Mouse (Mus musculus): ENCODE data around the gene 2210011C24Rik. TPM values are rescaled to one million over a fixed set of nuclear protein-coding genes. Genes with fewer than 3 reads are reported as not detected.

Gene 2210011C24Rik
- polyA plus RNA-seq (2015; fragmentation: Nextera tagmentation; extraction: Ambion mirVana), result 15.8 and 21.0 TPM in 2 replicates

GRCm38 (mm10) chr8:84011705-84012498 lies at the start of gene 2210011C24Rik:
2210011C24Rik (minus strand) TSS chr8:84012171.
- peaks cover 24% of the 10 kb centered on the region for H3K4me1 ChIP-seq (replicated peaks; ENCODE audit: insufficient read depth, low read length)
- TF ChIP-seq CTCF (IDR thresholded peaks at IDR 0.05; ENCODE audit: low read depth), result no peak
- no peaks in the 10 kb centered on the region for H3K36me3 ChIP-seq (ENCODE audit: insufficient read depth, low read length)
- peak within 1 kb of the TSS; percentile 97 for H3K4me2 ChIP-seq (ENCODE audit: low read length)
- H3K4me3 ChIP-seq (replicated peaks; ENCODE audit: low read depth, low read length), result peak within 1 kb of the TSS; percentile 47
- under 1% methylated on average over 45 of the region's 45 CpGs for WGBS
- H3K9me3 ChIP-seq (replicated peaks; ENCODE audit: low read length), result no peaks in the 10 kb centered on the region
- peaks cover 24% of the 10 kb centered on the region for H3K27me3 ChIP-seq (ENCODE audit: insufficient read depth, low read length)
- peak within 1 kb of the TSS; percentile 57 for H3K9ac ChIP-seq (ENCODE audit: low read depth, low read length)
- peak; percentile 73 for ATAC-seq (replicated peaks; ENCODE audit: low FRiP score, low read depth)
- no peak for DNase-seq (ENCODE audit: low spot score)
- H3K27ac ChIP-seq, result peak within 1 kb of the TSS; percentile 50; the same call in 1 of the 2 replicates

- ATAC-seq (replicated peaks; ENCODE audit: low FRiP score, low read depth), result no peak
- H3K36me3 ChIP-seq (ENCODE audit: insufficient read depth, low read length), result no peaks in the 10 kb centered on the region
- TF ChIP-seq CTCF (IDR thresholded peaks at IDR 0.05; ENCODE audit: low read depth), result no peak
- DNase-seq (ENCODE audit: low spot score), result no peak
- H3K27ac ChIP-seq, result no peak overlapping the region
- H3K9me3 ChIP-seq (replicated peaks; ENCODE audit: low read length), result no peaks in the 10 kb centered on the region
- H3K4me1 ChIP-seq (replicated peaks; ENCODE audit: insufficient read depth, low read length), result no peaks in the 10 kb centered on the region
- no peak overlapping the region for H3K4me2 ChIP-seq (ENCODE audit: low read length)
- H3K9ac ChIP-seq (ENCODE audit: low read depth, low read length), result no peak overlapping the region
- 89% methylated on average over 2 of the region's 2 CpGs for WGBS
- no peaks in the 10 kb centered on the region for H3K27me3 ChIP-seq (ENCODE audit: insufficient read depth, low read length)
- H3K4me3 ChIP-seq (replicated peaks; ENCODE audit: low read depth, low read length), result no peak overlapping the region
These were observed 48.3 kb upstream of the 2210011C24Rik start for GRCm38 (mm10) chr8:84060245-84060644.

GRCm38 (mm10) chr8:84059226-84059625 lies 47.3 kb upstream of the 2210011C24Rik start:
- TF ChIP-seq CTCF (IDR thresholded peaks at IDR 0.05; ENCODE audit: low read depth), result no peak

GRCm38 (mm10) chr8:84057827-84058226 lies 45.9 kb upstream of the 2210011C24Rik start:
- no peaks in the 10 kb centered on the region for H3K27me3 ChIP-seq (ENCODE audit: insufficient read depth, low read length)
- H3K4me1 ChIP-seq (replicated peaks; ENCODE audit: insufficient read depth, low read length), result no peaks in the 10 kb centered on the region
- no peak overlapping the region for H3K4me3 ChIP-seq (replicated peaks; ENCODE audit: low read depth, low read length)
- TF ChIP-seq CTCF (IDR thresholded peaks at IDR 0.05; ENCODE audit: low read depth), result no peak
- no peak for ATAC-seq (replicated peaks; ENCODE audit: low FRiP score, low read depth)
- no peak overlapping the region for H3K9ac ChIP-seq (ENCODE audit: low read depth, low read length)
- H3K36me3 ChIP-seq (ENCODE audit: insufficient read depth, low read length), result no peaks in the 10 kb centered on the region
- no peak for DNase-seq (ENCODE audit: low spot score)
- no peak overlapping the region for H3K27ac ChIP-seq
- no peaks in the 10 kb centered on the region for H3K9me3 ChIP-seq (replicated peaks; ENCODE audit: low read length)
- 93% methylated on average over 1 of the region's 1 CpGs for WGBS
- no peak overlapping the region for H3K4me2 ChIP-seq (ENCODE audit: low read length)

More at GRCm38 (mm10) chr8:84059226-84059625, 47.3 kb upstream of the 2210011C24Rik start:
- H3K27ac ChIP-seq, result no peak overlapping the region
- no peak for DNase-seq (ENCODE audit: low spot score)
- H3K4me3 ChIP-seq (replicated peaks; ENCODE audit: low read depth, low read length), result no peak overlapping the region
- H3K9me3 ChIP-seq (replicated peaks; ENCODE audit: low read length), result no peaks in the 10 kb centered on the region
- no peaks in the 10 kb centered on the region for H3K27me3 ChIP-seq (ENCODE audit: insufficient read depth, low read length)
- H3K4me1 ChIP-seq (replicated peaks; ENCODE audit: insufficient read depth, low read length), result no peaks in the 10 kb centered on the region
- H3K4me2 ChIP-seq (ENCODE audit: low read length), result no peak overlapping the region
- 88% methylated on average over 2 of the region's 2 CpGs for WGBS
- ATAC-seq (replicated peaks; ENCODE audit: low FRiP score, low read depth), result no peak
- no peak overlapping the region for H3K9ac ChIP-seq (ENCODE audit: low read depth, low read length)
- no peaks in the 10 kb centered on the region for H3K36me3 ChIP-seq (ENCODE audit: insufficient read depth, low read length)

- 94% methylated on average over 5 of the region's 5 CpGs for WGBS
- no peaks in the 10 kb centered on the region for H3K27me3 ChIP-seq (ENCODE audit: insufficient read depth, low read length)
- no peak overlapping the region for H3K4me2 ChIP-seq (ENCODE audit: low read length)
- DNase-seq (ENCODE audit: low spot score) (no peak), ATAC-seq (replicated peaks; ENCODE audit: low FRiP score, low read depth) (no peak)
- H3K4me1 ChIP-seq (replicated peaks; ENCODE audit: insufficient read depth, low read length), result no peaks in the 10 kb centered on the region
- no peak overlapping the region for H3K27ac ChIP-seq
- no peak for TF ChIP-seq CTCF (IDR thresholded peaks at IDR 0.05; ENCODE audit: low read depth)
- H3K36me3 ChIP-seq (ENCODE audit: insufficient read depth, low read length), result no peaks in the 10 kb centered on the region
- H3K4me3 ChIP-seq (replicated peaks; ENCODE audit: low read depth, low read length), result no peak overlapping the region
- H3K9me3 ChIP-seq (replicated peaks; ENCODE audit: low read length), result no peaks in the 10 kb centered on the region
- H3K9ac ChIP-seq (ENCODE audit: low read depth, low read length), result no peak overlapping the region
These were observed 41.3 kb upstream of the 2210011C24Rik start for GRCm38 (mm10) chr8:84053229-84053628.

GRCm38 (mm10) chr8:84052746-84053145 lies 40.8 kb upstream of the 2210011C24Rik start:
- ATAC-seq (replicated peaks; ENCODE audit: low FRiP score, low read depth) (no peak), DNase-seq (ENCODE audit: low spot score) (no peak)
- 39% methylated on average over 3 of the region's 3 CpGs for WGBS
- no peak overlapping the region for H3K4me3 ChIP-seq (replicated peaks; ENCODE audit: low read depth, low read length)
- H3K4me2 ChIP-seq (ENCODE audit: low read length), result no peak overlapping the region
- H3K27me3 ChIP-seq (ENCODE audit: insufficient read depth, low read length), result no peaks in the 10 kb centered on the region
- TF ChIP-seq CTCF (IDR thresholded peaks at IDR 0.05; ENCODE audit: low read depth), result no peak
- H3K9ac ChIP-seq (ENCODE audit: low read depth, low read length), result no peak overlapping the region
- no peaks in the 10 kb centered on the region for H3K36me3 ChIP-seq (ENCODE audit: insufficient read depth, low read length)
- no peaks in the 10 kb centered on the region for H3K4me1 ChIP-seq (replicated peaks; ENCODE audit: insufficient read depth, low read length)
- H3K27ac ChIP-seq, result no peak overlapping the region
- no peaks in the 10 kb centered on the region for H3K9me3 ChIP-seq (replicated peaks; ENCODE audit: low read length)
